Mouse (Mus musculus) embryo, embryonic 11 days (tissue): ENCODE data around the gene Gpatch3.

Experiments
- DNase-seq: peaks from one replicate; pipeline ENCODE4 v3.0.0-alpha.2; 2015

The Gpatch3 gene

DNA sequence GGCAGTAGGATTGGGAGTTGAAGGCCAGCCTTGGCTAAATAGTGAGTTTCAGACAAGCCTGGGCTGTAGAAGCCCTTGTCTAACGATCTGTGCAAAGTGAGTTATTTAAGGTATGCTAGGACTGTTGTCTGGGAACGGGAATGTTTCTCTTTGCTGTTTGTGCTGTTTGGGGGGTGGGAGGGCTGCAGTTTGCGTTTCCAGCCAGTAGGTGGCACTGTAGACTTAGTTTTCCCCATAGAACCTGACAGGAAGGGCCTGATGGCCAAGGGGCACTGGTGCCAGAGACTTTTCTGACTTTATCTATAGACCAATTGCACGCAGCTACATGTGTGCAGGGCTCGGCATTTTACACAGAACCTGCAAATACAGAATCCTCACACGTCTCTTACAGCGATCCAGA lies 18.0 kb downstream of the Gpatch3 start:
- DNase-seq, result peak; percentile 72

GRCm38 (mm10) chr4:133595538-133595937 lies 21.0 kb downstream of the Gpatch3 start:
- DNase-seq, result no peak

DNA sequence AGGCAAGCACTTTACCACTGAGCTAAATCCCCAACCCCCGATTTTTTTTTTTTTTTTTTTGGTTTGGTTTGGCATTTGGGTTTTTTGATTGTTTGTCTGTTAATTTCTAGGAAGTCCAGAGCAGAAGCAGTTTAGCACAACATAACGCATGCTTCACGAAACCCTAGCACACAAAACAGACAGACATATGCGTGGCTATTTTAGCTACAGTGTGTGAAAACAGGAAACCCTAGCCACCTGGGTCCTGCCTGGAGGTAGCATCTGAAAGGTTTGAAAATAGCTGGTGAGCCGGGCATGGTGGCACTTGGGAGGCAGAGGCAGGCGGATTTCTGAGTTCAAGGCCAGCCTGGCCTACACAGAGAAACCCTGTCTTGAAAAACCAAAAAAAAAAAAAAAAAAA lies 21.5 kb downstream of the Gpatch3 start:
- DNase-seq, result no peak

DNA sequence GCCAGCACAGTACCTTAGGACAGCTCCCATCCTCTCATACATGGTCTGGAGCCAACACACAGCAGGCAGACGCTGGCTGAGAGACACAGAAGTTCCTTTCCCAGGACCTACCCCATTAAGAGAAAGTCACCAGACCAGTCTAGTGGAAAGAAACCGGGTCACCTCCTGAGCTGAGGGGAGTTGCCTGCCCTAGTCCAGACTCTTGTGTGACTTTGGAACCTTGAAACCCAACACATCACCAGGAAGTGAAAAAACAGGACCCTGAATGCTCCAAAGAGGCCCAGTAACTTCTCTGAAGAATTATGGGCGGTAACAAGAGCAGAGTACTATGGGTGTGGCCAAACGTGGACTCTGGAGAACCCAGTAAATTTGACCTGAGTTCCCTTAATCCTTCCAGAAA lies 24.1 kb downstream of the Gpatch3 start:
- DNase-seq, result no peak

GRCm38 (mm10) chr4:133599116-133599515 lies 24.6 kb downstream of the Gpatch3 start:
- no peak for DNase-seq

- DNase-seq, result peak; percentile 93
Observed at GRCm38 (mm10) chr4:133599571-133600073, 25.1 kb downstream of the Gpatch3 start.

DNA sequence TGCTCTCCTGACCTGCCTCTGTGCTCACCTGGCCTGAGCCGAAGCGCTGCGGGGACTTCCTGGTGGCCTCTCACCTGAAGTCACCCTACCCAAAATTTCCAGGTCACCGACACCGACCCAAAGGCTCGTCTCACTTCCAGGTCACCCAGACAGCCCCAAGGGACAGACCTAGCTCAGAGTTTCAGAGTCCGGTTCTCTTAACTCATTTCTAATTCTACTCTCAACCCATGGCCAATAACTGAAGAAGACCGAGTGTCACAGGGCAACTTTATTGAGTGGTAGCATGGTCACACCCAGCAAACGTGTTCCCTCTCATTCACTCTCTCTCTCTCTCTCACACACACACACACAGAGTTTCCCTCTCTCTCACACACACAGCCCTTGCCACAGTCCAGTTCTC lies 25.8 kb downstream of the Gpatch3 start:
- DNase-seq, result no peak

DNA sequence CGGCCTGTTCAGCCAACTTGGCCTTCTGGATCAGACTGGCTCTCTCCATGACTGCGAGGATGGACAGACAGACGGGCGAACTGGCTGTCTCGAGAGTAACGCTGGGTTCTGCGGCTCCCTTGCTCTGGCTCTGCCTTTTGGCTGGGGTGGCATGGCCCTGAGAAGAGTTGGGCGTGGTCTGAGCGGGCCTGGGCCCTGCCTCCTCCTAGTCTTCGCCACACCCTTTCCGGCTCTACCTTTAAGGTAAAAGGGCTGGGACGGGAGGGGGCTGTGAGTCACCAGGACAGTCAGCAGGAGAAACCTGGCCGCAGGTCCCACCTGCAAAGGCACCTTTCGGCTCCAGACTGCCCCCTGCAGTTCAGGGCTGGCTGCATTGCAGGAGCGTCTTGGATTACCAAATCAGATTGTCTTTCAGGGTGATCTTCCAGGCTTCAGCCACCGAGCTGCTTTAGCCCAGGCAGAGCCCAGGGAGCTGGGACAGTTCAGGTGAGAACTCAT lies 27.2 kb downstream of the Gpatch3 start, which contains the start of gene Sfn:
Gene Sfn, minus strand, starts transcription at position 448 of the 498 bp plus-strand sequence.
- DNase-seq, result peak; percentile 53

GRCm38 (mm10) chr4:133603056-133603455 lies 28.5 kb downstream of the Gpatch3 start:
- DNase-seq, result no peak

DNA sequence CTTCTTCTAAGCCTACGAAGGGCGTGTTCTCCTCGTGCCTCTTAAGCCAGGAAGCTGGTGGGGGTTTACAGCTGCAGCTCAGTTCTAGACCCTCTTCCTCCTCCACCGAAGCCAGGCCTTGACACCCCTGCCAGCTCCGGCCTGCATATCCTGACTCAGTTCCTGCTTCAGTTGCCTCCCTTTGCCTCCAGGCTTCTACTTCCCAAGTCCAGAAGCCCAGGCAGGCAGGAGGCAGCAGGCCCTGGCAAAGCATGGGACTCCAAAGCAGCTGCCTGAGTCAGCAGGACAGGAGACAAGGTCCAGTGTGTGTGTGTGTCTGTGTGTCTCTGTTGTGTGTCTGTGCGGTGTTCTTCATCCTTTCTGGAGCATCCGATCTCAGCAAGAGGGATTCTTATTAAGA lies 29.6 kb downstream of the Gpatch3 start:
- DNase-seq, result no peak

GRCm38 (mm10) chr4:133604856-133605255 lies 30.3 kb downstream of the Gpatch3 start:
- DNase-seq, result no peak

DNA sequence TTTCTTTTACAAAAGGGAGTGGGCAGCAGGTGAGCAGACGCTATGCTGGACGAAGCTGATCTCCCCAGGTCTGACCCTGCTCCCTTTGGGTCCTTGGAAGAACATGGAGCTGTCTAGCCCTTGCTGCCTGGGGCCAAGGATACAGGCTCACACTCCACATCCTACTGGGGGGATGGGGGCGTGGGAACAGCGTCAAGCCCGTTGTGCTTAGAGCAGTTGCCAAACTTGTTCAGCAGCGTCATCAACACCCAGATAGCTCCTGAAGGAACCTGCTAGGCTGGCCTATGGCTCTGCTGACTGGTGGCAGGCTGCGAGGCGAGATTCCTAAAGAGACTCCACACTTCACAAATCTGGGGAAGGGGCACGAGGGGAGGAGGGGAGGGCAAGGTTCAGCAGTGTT lies 30.8 kb downstream of the Gpatch3 start:
- no peak for DNase-seq

GRCm38 (mm10) chr4:133607284-133607683 lies 32.7 kb downstream of the Gpatch3 start:
- no peak for DNase-seq

- peak; percentile 86 for DNase-seq
Observed at GRCm38 (mm10) chr4:133609719-133610118, 35.2 kb downstream of the Gpatch3 start.

- DNase-seq, result no peak
Observed at GRCm38 (mm10) chr4:133611815-133612214, 37.3 kb downstream of the Gpatch3 start.

- no peak for DNase-seq
Observed at GRCm38 (mm10) chr4:133612416-133612815, 37.9 kb downstream of the Gpatch3 start.

- no peak for DNase-seq
Observed at GRCm38 (mm10) chr4:133613026-133613425, 38.5 kb downstream of the Gpatch3 start.

GRCm38 (mm10) chr4:133613867-133614266 lies 39.3 kb downstream of the Gpatch3 start:
- no peak for DNase-seq

- DNase-seq, result no peak
Observed at GRCm38 (mm10) chr4:133614274-133614761, 39.8 kb downstream of the Gpatch3 start.

- DNase-seq, result no peak
Observed at GRCm38 (mm10) chr4:133615416-133615815, 40.9 kb downstream of the Gpatch3 start.

DNA sequence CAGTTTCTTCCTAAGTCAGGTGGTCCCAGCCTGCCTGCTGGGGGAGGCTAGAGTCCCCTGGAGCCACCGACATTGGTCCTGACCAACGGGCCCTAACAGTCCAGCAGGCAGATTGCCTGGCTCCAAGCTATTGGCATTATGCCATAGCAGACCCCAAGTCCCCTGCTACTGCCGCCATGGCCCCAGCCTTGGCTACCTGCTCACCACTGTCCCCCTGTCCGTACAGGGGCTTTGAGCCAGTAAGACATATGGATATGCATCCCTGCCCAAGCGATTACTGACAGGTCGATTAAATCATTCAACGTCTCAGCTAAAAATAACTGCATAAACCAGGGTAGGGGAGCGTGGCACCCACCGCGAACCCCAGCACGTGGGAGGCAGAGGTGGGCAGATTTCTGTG lies 43.4 kb downstream of the Gpatch3 start:
- no peak for DNase-seq

GRCm38 (mm10) chr4:133619473-133620136 lies 45.1 kb downstream of the Gpatch3 start:
- DNase-seq, result no peak

DNA sequence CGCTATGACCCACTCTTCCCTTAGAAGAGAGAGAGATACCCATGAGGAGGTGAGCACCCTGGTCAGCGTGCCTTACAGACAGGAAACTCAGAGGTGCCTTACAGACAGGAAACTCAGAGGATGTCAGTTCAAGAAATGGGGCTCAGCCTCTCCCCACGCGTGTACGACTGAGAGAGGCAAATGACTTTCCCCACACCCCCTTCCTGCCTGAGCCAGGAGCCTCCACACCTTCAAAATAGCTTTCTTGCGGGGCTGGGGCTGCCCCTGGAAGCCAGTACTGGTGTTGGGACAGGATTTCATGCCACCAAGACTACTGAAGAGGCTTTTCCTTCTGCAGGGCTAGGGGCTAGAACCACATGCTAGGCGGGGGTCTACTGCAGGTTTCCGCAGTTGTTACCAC lies 46.1 kb downstream of the Gpatch3 start:
- no peak for DNase-seq

GRCm38 (mm10) chr4:133622161-133622695 lies 47.7 kb downstream of the Gpatch3 start:
- DNase-seq, result no peak
